Mouse (Mus musculus): ENCODE results near the gene Piga. TPM values are rescaled to one million over a fixed set of nuclear protein-coding genes. Genes with fewer than 3 reads are reported as not detected.

Piga gene
- polyA plus RNA-seq, 1 experiment from 2014 or later, result 14.9 TPM

- H3K27ac ChIP-seq (ENCODE audit: low read length), result no peak overlapping the region
- H3K27me3 ChIP-seq (ENCODE audit: control insufficient read depth, insufficient read depth, low read length), result peaks cover 5% of the 10 kb centered on the region; the same call in 1 of the 2 replicates
- H3K9ac ChIP-seq (ENCODE audit: low read length), result no peak overlapping the region
- no peaks in the 10 kb centered on the region for H3K36me3 ChIP-seq (ENCODE audit: control insufficient read depth, insufficient read depth, low read length)
- H3K9me3 ChIP-seq (replicated peaks; ENCODE audit: control insufficient read depth, low read length), result no peaks in the 10 kb centered on the region
- no peaks in the 10 kb centered on the region for H3K4me1 ChIP-seq (ENCODE audit: control insufficient read depth, insufficient read depth, low read length)
- H3K4me3 ChIP-seq (replicated peaks; ENCODE audit: low read length), result no peak overlapping the region
- 72% methylated on average over 12 of the region's 12 CpGs for WGBS
- no peak overlapping the region for H3K4me2 ChIP-seq (ENCODE audit: low read depth, low read length)
- ATAC-seq (ENCODE audit: insufficient read depth, low FRiP score), result no peak
Measured at GRCm38 (mm10) chrX:164445601-164446000, 26.0 kb downstream of the Piga start.

GRCm38 (mm10) chrX:164446106-164446551, 26.5 kb downstream of the Piga start:
- no peaks in the 10 kb centered on the region for H3K4me1 ChIP-seq (ENCODE audit: control insufficient read depth, insufficient read depth, low read length)
- no peak overlapping the region for H3K27ac ChIP-seq (ENCODE audit: low read length)
- no peak overlapping the region for H3K9ac ChIP-seq (ENCODE audit: low read length)
- H3K27me3 ChIP-seq (ENCODE audit: control insufficient read depth, insufficient read depth, low read length), result peaks cover 5% of the 10 kb centered on the region; the same call in 1 of the 2 replicates
- no peak overlapping the region for H3K4me2 ChIP-seq (ENCODE audit: low read depth, low read length)
- ATAC-seq (ENCODE audit: insufficient read depth, low FRiP score), result no peak
- H3K4me3 ChIP-seq (replicated peaks; ENCODE audit: low read length), result no peak overlapping the region
- no peaks in the 10 kb centered on the region for H3K36me3 ChIP-seq (ENCODE audit: control insufficient read depth, insufficient read depth, low read length)
- H3K9me3 ChIP-seq (replicated peaks; ENCODE audit: control insufficient read depth, low read length), result no peaks in the 10 kb centered on the region
- 65% methylated on average over 10 of the region's 10 CpGs for WGBS

DNA sequence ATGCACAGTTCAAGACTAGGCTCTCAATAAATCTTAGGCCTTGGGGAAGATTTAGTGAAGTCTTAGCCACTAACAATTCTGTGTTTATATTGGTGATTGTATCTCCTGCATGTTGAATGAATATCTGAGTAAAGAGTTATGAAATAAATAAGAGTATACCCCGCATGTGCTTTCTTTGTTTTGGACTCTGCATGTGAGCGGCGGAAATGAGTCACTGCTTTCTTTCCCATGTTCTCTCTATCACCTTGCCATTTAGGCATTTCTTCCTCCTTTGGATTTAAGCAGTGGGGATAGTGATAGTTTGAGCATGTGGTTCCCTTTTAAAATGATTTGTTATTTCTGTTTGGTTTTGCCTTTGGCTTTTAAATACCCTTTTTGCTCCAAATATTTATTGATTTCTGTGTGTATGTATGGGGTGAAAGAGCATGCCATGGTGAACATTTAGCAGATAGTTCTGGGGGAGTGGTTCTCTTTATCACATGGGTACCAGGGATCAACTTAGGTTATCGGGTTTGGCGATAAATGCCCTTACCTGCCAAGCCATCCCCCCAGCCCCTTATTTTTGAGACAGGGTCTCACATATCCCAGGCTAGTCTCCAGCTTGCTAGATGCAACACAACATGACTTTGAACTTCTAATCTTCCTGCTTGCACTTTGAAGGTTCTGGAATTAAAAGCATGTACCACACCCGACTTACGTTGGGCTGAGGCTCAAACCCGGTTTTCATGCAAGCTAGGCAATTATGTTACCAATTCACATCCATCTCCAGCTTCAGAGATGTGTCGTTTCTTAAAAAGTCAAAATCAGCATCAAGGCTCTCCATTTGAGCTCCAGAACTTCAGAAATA, 27.5 kb downstream of the Piga start:
- no peak overlapping the region for H3K4me3 ChIP-seq (replicated peaks; ENCODE audit: low read length)
- ATAC-seq (ENCODE audit: insufficient read depth, low FRiP score), result no peak
- WGBS, result 78% methylated on average over 9 of the region's 9 CpGs
- no peaks in the 10 kb centered on the region for H3K36me3 ChIP-seq (ENCODE audit: control insufficient read depth, insufficient read depth, low read length)
- no peak overlapping the region for H3K27ac ChIP-seq (ENCODE audit: low read length)
- H3K4me2 ChIP-seq (ENCODE audit: low read depth, low read length), result no peak overlapping the region
- no peak overlapping the region for H3K9ac ChIP-seq (ENCODE audit: low read length)
- no peaks in the 10 kb centered on the region for H3K4me1 ChIP-seq (ENCODE audit: control insufficient read depth, insufficient read depth, low read length)
- no peaks in the 10 kb centered on the region for H3K9me3 ChIP-seq (replicated peaks; ENCODE audit: control insufficient read depth, low read length)
- peaks cover 5% of the 10 kb centered on the region; the same call in 1 of the 2 replicates for H3K27me3 ChIP-seq (ENCODE audit: control insufficient read depth, insufficient read depth, low read length)

- H3K9me3 ChIP-seq (replicated peaks; ENCODE audit: control insufficient read depth, low read length), result no peaks in the 10 kb centered on the region
- ATAC-seq (ENCODE audit: insufficient read depth, low FRiP score), result no peak
- no peak overlapping the region for H3K9ac ChIP-seq (ENCODE audit: low read length)
- no peak overlapping the region for H3K4me2 ChIP-seq (ENCODE audit: low read depth, low read length)
- no peak overlapping the region for H3K27ac ChIP-seq (ENCODE audit: low read length)
- no peaks in the 10 kb centered on the region for H3K36me3 ChIP-seq (ENCODE audit: control insufficient read depth, insufficient read depth, low read length)
- 82% methylated on average over 2 of the region's 2 CpGs for WGBS
- H3K27me3 ChIP-seq (ENCODE audit: control insufficient read depth, insufficient read depth, low read length), result peaks cover 5% of the 10 kb centered on the region; the same call in 1 of the 2 replicates
- no peaks in the 10 kb centered on the region for H3K4me1 ChIP-seq (ENCODE audit: control insufficient read depth, insufficient read depth, low read length)
- no peak overlapping the region for H3K4me3 ChIP-seq (replicated peaks; ENCODE audit: low read length)
Measured at GRCm38 (mm10) chrX:164447682-164448071, 28.1 kb downstream of the Piga start.

DNA sequence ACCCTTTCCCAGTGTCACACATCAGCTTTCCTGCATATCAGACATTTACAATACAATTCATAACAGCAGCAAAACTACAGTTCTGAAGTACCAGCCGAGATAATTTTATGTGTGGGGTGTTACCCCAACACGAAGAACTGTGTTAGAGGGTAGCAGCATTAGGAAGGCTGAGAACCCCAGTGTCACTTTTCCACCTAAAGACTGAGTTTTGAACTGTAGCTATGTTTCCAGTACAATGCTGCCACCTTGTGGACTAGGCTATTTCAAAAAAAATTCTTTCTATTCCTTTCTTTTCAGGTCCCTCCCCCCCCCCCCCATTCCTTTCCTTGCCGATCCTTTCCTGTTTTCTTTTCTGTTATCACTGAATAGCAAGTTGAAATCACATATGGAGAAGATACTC, 29.6 kb downstream of the Piga start:
- 29% methylated on average over 3 of the region's 3 CpGs for WGBS
- no peaks in the 10 kb centered on the region for H3K36me3 ChIP-seq (ENCODE audit: control insufficient read depth, insufficient read depth, low read length)
- H3K4me1 ChIP-seq (ENCODE audit: control insufficient read depth, insufficient read depth, low read length), result no peaks in the 10 kb centered on the region
- ATAC-seq (ENCODE audit: insufficient read depth, low FRiP score), result no peak
- H3K9me3 ChIP-seq (replicated peaks; ENCODE audit: control insufficient read depth, low read length), result no peaks in the 10 kb centered on the region
- peaks cover 5% of the 10 kb centered on the region; the same call in 1 of the 2 replicates for H3K27me3 ChIP-seq (ENCODE audit: control insufficient read depth, insufficient read depth, low read length)
- H3K4me3 ChIP-seq (replicated peaks; ENCODE audit: low read length), result no peak overlapping the region
- H3K27ac ChIP-seq (ENCODE audit: low read length), result no peak overlapping the region
- H3K9ac ChIP-seq (ENCODE audit: low read length), result no peak overlapping the region
- no peak overlapping the region for H3K4me2 ChIP-seq (ENCODE audit: low read depth, low read length)

- no peak for ATAC-seq (ENCODE audit: insufficient read depth, low FRiP score)
- WGBS, result 74% methylated on average over 6 of the region's 6 CpGs
Measured at GRCm38 (mm10) chrX:164459205-164459878, 39.8 kb downstream of the Piga start.

More at GRCm38 (mm10) chrX:164459205-164459878, 39.8 kb downstream of the Piga start:
- Histone ChIP-seq H3K4me2 (ENCODE audit: low read depth, low read length) (no peak overlapping the region), H3K9me3 (replicated peaks; ENCODE audit: control insufficient read depth, low read length) (no peaks in the 10 kb centered on the region), H3K27ac (ENCODE audit: low read length) (no peak overlapping the region), H3K27me3 (ENCODE audit: control insufficient read depth, insufficient read depth, low read length) (no peaks in the 10 kb centered on the region; the same call in 1 of the 2 replicates), H3K9ac (ENCODE audit: low read length) (no peak overlapping the region), H3K36me3 (ENCODE audit: control insufficient read depth, insufficient read depth, low read length) (no peaks in the 10 kb centered on the region), H3K4me1 (ENCODE audit: control insufficient read depth, insufficient read depth, low read length) (no peaks in the 10 kb centered on the region), H3K4me3 (replicated peaks; ENCODE audit: low read length) (no peak overlapping the region)

Other genes starting within 250 kb of the Piga start
- gene Bmx, start 161.6 kb upstream of the Piga start, polyA plus RNA-seq (2015; fragmentation: Nextera tagmentation; extraction: Ambion mirVana), result 0.70 and 0.89 TPM in 2 replicates
- 10.5 and 10.9 TPM in 2 replicates for gene Pir, start 150.4 kb upstream of the Piga start, polyA plus RNA-seq (2015; fragmentation: Nextera tagmentation; extraction: Ambion mirVana)
- 8.3 and 9.9 TPM in 2 replicates for gene Vegfd, start 46.4 kb upstream of the Piga start, polyA plus RNA-seq (2015; fragmentation: Nextera tagmentation; extraction: Ambion mirVana)
- gene Asb11, start 17.2 kb downstream of the Piga start, polyA plus RNA-seq (2015; fragmentation: Nextera tagmentation; extraction: Ambion mirVana), result 0.72 TPM in 1 of 2 replicates, not detected in the other
- gene Asb9, start 86.5 kb downstream of the Piga start, polyA plus RNA-seq (2015; fragmentation: Nextera tagmentation; extraction: Ambion mirVana), result not detected in 2 replicates

Data from stomach, embryonic 16.5 days (tissue).